Mouse (Mus musculus): ENCODE results near the gene Nfib.

GRCm38 (mm10) chr4:82453341-82453740 lies 252.2 kb downstream of the Nfib start:
- no peak for TF ChIP-seq POLR2A (IDR thresholded peaks at IDR 0.05; ENCODE audit: borderline replicate concordance, insufficient read depth, low read length)
- no peak for TF ChIP-seq CTCF (IDR thresholded peaks at IDR 0.05; ENCODE audit: borderline replicate concordance, insufficient read depth, low read depth, low read length)
